Mouse (Mus musculus): ENCODE results near the gene Nr4a3. TPM values are rescaled to one million over a fixed set of nuclear protein-coding genes. Genes with fewer than 3 reads are reported as not detected.

Gene Nr4a3
- polyA plus RNA-seq (2015; fragmentation: Illumina TruSeq; extraction: RNeasy Lipid Tissue Mini Kit (QIAGEN cat#74804); ENCODE audit: insufficient read depth, low read depth, low replicate concordance): 0.46 TPM

DNA sequence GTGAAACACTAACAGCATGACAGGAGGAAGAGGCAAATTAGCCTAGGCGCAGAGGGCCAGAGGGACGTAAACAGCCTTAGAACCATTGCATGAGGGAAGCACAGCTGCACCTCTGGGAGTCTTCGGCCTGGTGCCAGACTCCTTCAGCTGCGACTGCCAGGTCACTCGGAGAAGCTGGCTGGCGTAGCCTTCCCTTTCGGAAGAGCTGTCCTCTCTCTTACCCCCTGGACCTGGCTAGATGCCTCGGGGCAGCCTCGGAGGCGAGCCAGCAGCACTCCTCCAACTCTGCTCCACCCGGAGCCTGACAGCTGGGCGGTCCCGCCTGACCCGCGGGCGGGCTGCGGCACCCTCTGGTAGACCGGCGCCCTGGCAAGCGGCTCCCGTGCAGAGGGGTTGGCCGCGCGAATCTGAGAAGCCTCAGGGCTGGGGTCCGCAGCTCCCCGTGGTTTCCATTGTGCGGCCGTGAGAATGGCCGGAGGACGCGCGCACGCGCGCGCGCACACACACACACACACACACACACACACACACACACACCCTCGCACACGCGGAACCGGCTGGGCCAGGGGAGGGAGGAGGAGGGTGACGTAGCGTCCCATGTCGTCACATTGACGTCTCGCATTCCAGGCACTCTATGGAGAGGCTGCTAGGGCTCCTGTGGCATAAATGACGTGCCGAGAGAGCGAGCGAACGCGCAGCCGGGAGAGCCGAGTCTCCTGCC, at the start of gene Nr4a3:
Gene Nr4a3, plus strand, starts transcription at position 663 of the 721 bp plus-strand sequence.

DNA sequence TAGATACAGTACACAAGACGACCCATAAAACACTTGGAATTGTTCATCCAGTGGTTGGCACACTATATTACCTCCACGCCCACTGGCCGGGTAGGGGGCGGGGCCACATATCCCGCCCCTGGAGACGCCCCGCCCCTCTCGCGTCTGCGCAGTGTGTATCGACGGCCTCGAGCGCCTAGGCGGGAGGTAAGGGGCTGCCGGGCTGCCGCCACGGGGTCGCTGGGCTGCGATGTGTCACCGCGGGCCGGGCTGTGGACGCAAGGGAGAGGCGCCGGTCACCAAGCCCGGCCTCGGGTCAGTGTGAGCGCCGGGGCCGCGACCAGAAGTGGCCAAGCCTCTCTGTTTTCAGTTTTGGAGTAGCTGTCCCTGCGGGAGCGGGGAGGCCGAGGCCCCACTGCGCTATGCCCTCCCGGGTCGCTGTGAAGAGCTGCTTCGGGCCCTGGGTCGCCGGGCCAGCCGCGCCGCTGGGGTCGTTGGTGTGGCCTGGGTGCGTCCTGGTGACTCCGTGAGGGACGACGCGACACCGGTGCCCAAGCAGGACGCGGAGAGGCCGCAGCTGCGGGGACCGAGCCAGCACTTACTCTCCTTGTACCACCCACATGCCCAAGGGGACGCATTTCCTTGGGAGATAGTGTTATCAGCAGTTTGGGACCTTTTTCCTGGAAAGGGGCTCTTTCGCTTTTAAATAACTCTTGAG, 80.0 kb downstream of the Nr4a3 start, which contains the start of gene Stx17:
Gene Stx17, plus strand, starts transcription at position 143 of the 697 bp plus-strand sequence.

Other genes with a start within 250 kb of the Nr4a3 start
- 3.2 TPM for gene Stx17, start 79.8 kb downstream of the Nr4a3 start, polyA plus RNA-seq (2015; fragmentation: Illumina TruSeq; extraction: RNeasy Lipid Tissue Mini Kit (QIAGEN cat#74804); ENCODE audit: insufficient read depth, low read depth, low replicate concordance)
- 21.7 TPM for gene Erp44, start 234.4 kb downstream of the Nr4a3 start, polyA plus RNA-seq (2015; fragmentation: Illumina TruSeq; extraction: RNeasy Lipid Tissue Mini Kit (QIAGEN cat#74804); ENCODE audit: insufficient read depth, low read depth, low replicate concordance)
- gene Invs, start 234.6 kb downstream of the Nr4a3 start, polyA plus RNA-seq (2015; fragmentation: Illumina TruSeq; extraction: RNeasy Lipid Tissue Mini Kit (QIAGEN cat#74804); ENCODE audit: insufficient read depth, low read depth, low replicate concordance): 2.0 TPM

Data from pancreas, adult 10 weeks (tissue).